Comparison of ENCODE assay signal across 15 mouse cellular contexts in the genomic region with DNA sequence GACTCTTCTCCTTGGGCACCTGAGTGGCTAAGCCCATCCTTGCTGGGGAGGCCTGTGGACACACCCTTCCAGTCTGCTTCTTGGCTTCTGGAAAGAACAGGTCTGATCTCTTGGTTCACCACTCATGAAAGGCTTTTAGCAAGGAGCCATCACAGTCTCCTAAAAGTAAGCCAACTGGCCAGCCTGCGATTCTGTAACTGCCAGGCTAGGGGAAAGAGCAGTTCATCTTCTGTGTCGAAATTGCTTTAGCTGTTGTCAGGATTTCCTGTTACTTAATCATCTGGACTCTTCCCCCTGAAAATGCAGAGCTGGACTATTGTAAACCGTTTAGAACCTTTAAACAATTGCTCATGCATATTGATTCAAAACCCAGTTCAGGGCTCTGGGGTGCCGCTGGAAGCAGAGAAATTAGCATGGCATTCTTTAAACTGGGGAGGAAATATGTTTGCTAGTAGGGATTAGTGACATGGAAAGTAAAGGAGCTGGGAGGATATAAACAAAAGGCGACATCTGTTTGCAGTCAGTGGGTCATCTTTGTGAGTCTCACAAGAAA.
DNase-seq lines count a peak whose midpoint lies in the region; ATAC-seq and TF ChIP-seq lines count a peak whose summit lies in the region.
"Had no signal": no experiment of that assay in that cellular context is flagged by ENCODE, and none has a peak within 500 bp of the region (broad histone marks: within the 10 kb centered on the region; RNA-seq: fewer than 3 reads in every experiment).

No protein-coding gene starts in this region.

- intact Hi-C loops in heart, adult 2 months (cut with DNase I): loop anchor here (10.0 kb wide), 1 partner anchor 144 kb away; no protein-coding TSS in a partner anchor

- H3K9me3 ChIP-seq in midbrain, embryonic 10.5 days (replicated peaks): no peaks in the 10 kb centered on the region
- H3K9me3 ChIP-seq in midbrain, embryonic 15.5 days: no peaks in the 10 kb centered on the region
- H3K9me3 ChIP-seq in lung, postnatal 0 days (ENCODE audit: low read length): no peaks in the 10 kb centered on the region
- H3K9me3 ChIP-seq in stomach, postnatal 0 days (ENCODE audit: control insufficient read depth, low read length): no peaks in the 10 kb centered on the region
- H3K9me3 ChIP-seq: embryonic facial prominence, embryonic 12.5 days; heart, embryonic 13.5 days; limb, embryonic 15.5 days had no signal

- no peak overlapping the region for H3K4me2 ChIP-seq in midbrain, embryonic 15.5 days
- no peak overlapping the region for H3K4me2 ChIP-seq in lung, postnatal 0 days (replicated peaks; ENCODE audit: low read depth, low read length)
- H3K4me2 ChIP-seq in stomach, postnatal 0 days (replicated peaks; ENCODE audit: low read depth): no peak overlapping the region
- H3K4me2 ChIP-seq: embryonic facial prominence, embryonic 12.5 days; heart, embryonic 13.5 days; limb, embryonic 15.5 days had no signal

- no peak for TF ChIP-seq CTCF in heart, adult 2 months (IDR thresholded peaks at IDR 0.05)
- TF ChIP-seq CTCF in lung, postnatal 0 days (IDR thresholded peaks at IDR 0.05): no peak
- no peak for TF ChIP-seq CTCF in stomach, postnatal 0 days (IDR thresholded peaks at IDR 0.05; ENCODE audit: low read depth)

- H3K79me2 ChIP-seq in heart, adult 2 months (replicated peaks; ENCODE audit: control insufficient read depth, insufficient read depth, low read length): no peaks in the 10 kb centered on the region

- H3K4me1 ChIP-seq in heart, adult 2 months (ENCODE audit: control insufficient read depth, insufficient read depth, low read length): no peaks in the 10 kb centered on the region; the same call in 1 of the 2 replicates
- peaks cover 27% of the 10 kb centered on the region for H3K4me1 ChIP-seq in midbrain, embryonic 10.5 days
- no peaks in the 10 kb centered on the region; the same call in 1 of the 2 replicates for H3K4me1 ChIP-seq in midbrain, embryonic 15.5 days
- no peaks in the 10 kb centered on the region for H3K4me1 ChIP-seq in lung, postnatal 0 days (ENCODE audit: insufficient read depth, low read depth, low read length)
- H3K4me1 ChIP-seq in stomach, postnatal 0 days (replicated peaks; ENCODE audit: control insufficient read depth, insufficient read depth): no peaks in the 10 kb centered on the region

- H3K27me3 ChIP-seq in heart, adult 2 months (ENCODE audit: control insufficient read depth, insufficient read depth, low read length): no peaks in the 10 kb centered on the region
- H3K27me3 ChIP-seq in midbrain, embryonic 10.5 days (ENCODE audit: low read depth, poor library complexity, severe bottlenecking): no peaks in the 10 kb centered on the region
- H3K27me3 ChIP-seq in midbrain, embryonic 15.5 days (replicated peaks): no peaks in the 10 kb centered on the region
- H3K27me3 ChIP-seq in lung, postnatal 0 days (replicated peaks; ENCODE audit: insufficient read depth, low read length): no peaks in the 10 kb centered on the region
- no peaks in the 10 kb centered on the region for H3K27me3 ChIP-seq in stomach, postnatal 0 days (ENCODE audit: control insufficient read depth, insufficient read depth, low read length)
- H3K27me3 ChIP-seq: embryonic facial prominence, embryonic 12.5 days; heart, embryonic 13.5 days; limb, embryonic 15.5 days had no signal

- H3K9ac ChIP-seq in heart, adult 2 months (ENCODE audit: low read depth, low read length): no peak overlapping the region
- H3K9ac ChIP-seq in midbrain, embryonic 15.5 days: no peak overlapping the region
- H3K9ac ChIP-seq in lung, postnatal 0 days (replicated peaks; ENCODE audit: low read depth): no peak overlapping the region
- no peak overlapping the region for H3K9ac ChIP-seq in stomach, postnatal 0 days (ENCODE audit: low read length)
- H3K9ac ChIP-seq: embryonic facial prominence, embryonic 12.5 days; heart, embryonic 13.5 days; limb, embryonic 15.5 days had no signal

- no peak for TF ChIP-seq EP300 in heart, adult 2 months (IDR thresholded peaks at IDR 0.05; ENCODE audit: insufficient read depth, low read depth, low read length)
- peak; percentile 44; the same call in 1 of the 2 replicates for TF ChIP-seq EP300 in lung, postnatal 0 days (IDR thresholded peaks at IDR 0.05)
- no peak for TF ChIP-seq EP300 in stomach, postnatal 0 days (optimal IDR thresholded peaks at IDR 0.05)

- ATAC-seq in midbrain, embryonic 15.5 days (replicated peaks): no peak
- peak; percentile 52 for ATAC-seq in lung, postnatal 0 days
- ATAC-seq in stomach, postnatal 0 days (ENCODE audit: low FRiP score, low TSS enrichment): no peak

- TF ChIP-seq POLR2A in heart, adult 2 months (IDR thresholded peaks at IDR 0.05; ENCODE audit: insufficient read depth, low read depth, low read length): no peak

- H3K4me3 ChIP-seq in heart, adult 2 months: no peak overlapping the region
- no peak overlapping the region for H3K4me3 ChIP-seq in midbrain, embryonic 10.5 days
- no peak overlapping the region for H3K4me3 ChIP-seq in midbrain, embryonic 15.5 days
- no peak overlapping the region for H3K4me3 ChIP-seq in lung, postnatal 0 days (ENCODE audit: low read depth, low read length)
- H3K4me3 ChIP-seq in stomach, postnatal 0 days (ENCODE audit: low read depth, low read length): no peak overlapping the region
- H3K4me3 ChIP-seq: embryonic facial prominence, embryonic 12.5 days; heart, embryonic 13.5 days; limb, embryonic 15.5 days; myocyte had no signal

- DNase-seq in heart, adult 8-10 months (ENCODE audit: low spot score): peak; percentile 26
- DNase-seq in heart, adult 2 months: no peak
- DNase-seq in midbrain, embryonic 10.5 days (ENCODE audit: low spot score): no peak
- peak; percentile 77 for DNase-seq in lung, postnatal 0 days (ENCODE audit: low spot score)
- no peak for DNase-seq in stomach, postnatal 0 days (ENCODE audit: low spot score)
- DNase-seq in layer of hippocampus, postnatal 10 days (ENCODE audit: low spot score in 2 of 2): no peak
- no peak for DNase-seq in frontal cortex, postnatal 36 days (ENCODE audit: low spot score in 2 of 2)
- DNase-seq: adrenal gland, adult 8-10 months; cerebellum, adult 18-20 months; thymus, postnatal 14 days had no signal

- no peaks in the 10 kb centered on the region for H3K36me3 ChIP-seq in heart, adult 2 months (ENCODE audit: control insufficient read depth, insufficient read depth, low read length)
- H3K36me3 ChIP-seq in midbrain, embryonic 10.5 days: no peaks in the 10 kb centered on the region
- H3K36me3 ChIP-seq in midbrain, embryonic 15.5 days (replicated peaks): no peaks in the 10 kb centered on the region
- no peaks in the 10 kb centered on the region for H3K36me3 ChIP-seq in lung, postnatal 0 days (ENCODE audit: insufficient read depth, low read length)
- H3K36me3 ChIP-seq in stomach, postnatal 0 days (ENCODE audit: control insufficient read depth, insufficient read depth, low read length): no peaks in the 10 kb centered on the region
- H3K36me3 ChIP-seq: embryonic facial prominence, embryonic 12.5 days; heart, embryonic 13.5 days; limb, embryonic 15.5 days had no signal

- 38% methylated on average over 5 of the region's 5 CpGs for WGBS in heart, adult 2 months
- 51% methylated on average over 5 of the region's 5 CpGs for WGBS in midbrain, embryonic 10.5 days
- 21% methylated on average over 5 of the region's 5 CpGs for WGBS in midbrain, embryonic 15.5 days
- WGBS in lung, postnatal 0 days: 36% methylated on average over 5 of the region's 5 CpGs
- 31% methylated on average over 5 of the region's 5 CpGs for WGBS in stomach, postnatal 0 days

- H3K27ac ChIP-seq in heart, adult 2 months: no peak overlapping the region
- H3K27ac ChIP-seq in midbrain, embryonic 10.5 days (replicated peaks): peak overlapping the region; percentile 52
- H3K27ac ChIP-seq in midbrain, embryonic 15.5 days: no peak overlapping the region
- no peak overlapping the region for H3K27ac ChIP-seq in lung, postnatal 0 days (ENCODE audit: low read length)
- H3K27ac ChIP-seq in stomach, postnatal 0 days (replicated peaks): 0 out of 2 replicates have a peak overlapping the region, but pooled peaks have one; percentile 8
- H3K27ac ChIP-seq: embryonic facial prominence, embryonic 12.5 days; heart, embryonic 13.5 days; limb, embryonic 15.5 days had no signal

Comparison
In these comparisons a context has a peak if more than half of its experiments do, and no peak if none do; other contexts are left out.
1. DNase-seq: peak in heart, adult 8-10 months (single experiment) and lung, postnatal 0 days (single experiment); none in heart, adult 2 months (0 of 2), midbrain, embryonic 10.5 days (single experiment), stomach, postnatal 0 days (single experiment), layer of hippocampus, postnatal 10 days (0 of 2) and frontal cortex, postnatal 36 days (0 of 2).
2. H3K27ac ChIP-seq: peak in midbrain, embryonic 10.5 days (single experiment) and stomach, postnatal 0 days (single experiment); none in heart, adult 2 months (single experiment), midbrain, embryonic 15.5 days (single experiment) and lung, postnatal 0 days (single experiment).